Mouse (Mus musculus): ENCODE measurements at regions not wholly inside any gene's neighbourhood (a gene's known extent, or its start where the extent isn't known, plus 50 kb on each side); places are given as distances from the start of the nearest gene placed in this dataset.

GRCm38 (mm10) chr10:43761979-43762570, 139.5 kb downstream of the Qrsl1 start:
- Histone ChIP-seq H3K9ac (ENCODE audit: low read depth, low read length) (no peak overlapping the region), H3K4me1 (ENCODE audit: control insufficient read depth, insufficient read depth, low read length) (peaks cover 12% of the 10 kb centered on the region), H3K27ac (ENCODE audit: low read depth, low read length) (no peak overlapping the region), H3K27me3 (ENCODE audit: control insufficient read depth, insufficient read depth, low read length) (no peaks in the 10 kb centered on the region), H3K4me3 (ENCODE audit: low read length) (no peak overlapping the region), H3K36me3 (ENCODE audit: control insufficient read depth, insufficient read depth, low read length) (no peaks in the 10 kb centered on the region), H3K9me3 (ENCODE audit: control insufficient read depth, low read length) (no peaks in the 10 kb centered on the region), H3K4me2 (replicated peaks; ENCODE audit: low read depth, low read length) (no peak overlapping the region)
- no peak for ATAC-seq (ENCODE audit: low FRiP score, low TSS enrichment)
- 88% methylated on average over 6 of the region's 6 CpGs for WGBS

DNA sequence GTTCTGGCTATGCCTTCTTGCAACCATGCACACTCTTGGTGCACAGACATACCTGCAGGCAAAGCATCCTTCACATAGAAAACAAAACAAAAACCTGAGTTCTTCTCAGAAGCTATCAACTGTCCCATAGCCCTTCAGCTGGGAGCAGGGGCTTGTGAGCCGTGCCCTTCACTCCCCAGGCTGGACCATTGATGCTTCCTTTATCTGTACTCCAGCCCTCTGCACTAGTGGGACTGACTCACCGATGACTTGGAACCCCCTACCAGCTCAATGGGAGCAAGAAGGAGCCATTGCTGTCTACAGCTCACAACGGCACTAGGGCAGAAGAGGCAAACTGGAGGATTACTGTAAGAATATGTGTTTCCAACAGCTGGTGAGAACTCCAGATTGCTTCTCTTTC, 137.0 kb downstream of the Qrsl1 start:
- 97% methylated on average over 3 of the region's 3 CpGs for WGBS
- H3K9me3 ChIP-seq (ENCODE audit: control insufficient read depth, low read length): no peaks in the 10 kb centered on the region
- no peaks in the 10 kb centered on the region for H3K36me3 ChIP-seq (ENCODE audit: control insufficient read depth, insufficient read depth, low read length)
- H3K4me1 ChIP-seq (ENCODE audit: control insufficient read depth, insufficient read depth, low read length): peaks cover under 1% of the 10 kb centered on the region; the same call in 1 of the 2 replicates
- no peak overlapping the region for H3K4me2 ChIP-seq (replicated peaks; ENCODE audit: low read depth, low read length)
- no peak for ATAC-seq (ENCODE audit: low FRiP score, low TSS enrichment)
- no peak overlapping the region for H3K9ac ChIP-seq (ENCODE audit: low read depth, low read length)
- H3K27ac ChIP-seq (ENCODE audit: low read depth, low read length): no peak overlapping the region
- no peak overlapping the region for H3K4me3 ChIP-seq (ENCODE audit: low read length)
- no peaks in the 10 kb centered on the region for H3K27me3 ChIP-seq (ENCODE audit: control insufficient read depth, insufficient read depth, low read length)

- Histone ChIP-seq H3K36me3 (ENCODE audit: control insufficient read depth, insufficient read depth, low read length) (no peaks in the 10 kb centered on the region), H3K4me3 (ENCODE audit: low read length) (no peak overlapping the region), H3K27me3 (ENCODE audit: control insufficient read depth, insufficient read depth, low read length) (no peaks in the 10 kb centered on the region), H3K9ac (ENCODE audit: low read depth, low read length) (no peak overlapping the region), H3K9me3 (ENCODE audit: control insufficient read depth, low read length) (no peaks in the 10 kb centered on the region), H3K4me2 (replicated peaks; ENCODE audit: low read depth, low read length) (no peak overlapping the region), H3K4me1 (ENCODE audit: control insufficient read depth, insufficient read depth, low read length) (no peaks in the 10 kb centered on the region), H3K27ac (ENCODE audit: low read depth, low read length) (no peak overlapping the region)
- WGBS: 65% methylated on average over 1 of the region's 1 CpGs
- ATAC-seq (ENCODE audit: low FRiP score, low TSS enrichment): no peak
These were observed 136.3 kb downstream of the Qrsl1 start for GRCm38 (mm10) chr10:43765275-43765674.

DNA sequence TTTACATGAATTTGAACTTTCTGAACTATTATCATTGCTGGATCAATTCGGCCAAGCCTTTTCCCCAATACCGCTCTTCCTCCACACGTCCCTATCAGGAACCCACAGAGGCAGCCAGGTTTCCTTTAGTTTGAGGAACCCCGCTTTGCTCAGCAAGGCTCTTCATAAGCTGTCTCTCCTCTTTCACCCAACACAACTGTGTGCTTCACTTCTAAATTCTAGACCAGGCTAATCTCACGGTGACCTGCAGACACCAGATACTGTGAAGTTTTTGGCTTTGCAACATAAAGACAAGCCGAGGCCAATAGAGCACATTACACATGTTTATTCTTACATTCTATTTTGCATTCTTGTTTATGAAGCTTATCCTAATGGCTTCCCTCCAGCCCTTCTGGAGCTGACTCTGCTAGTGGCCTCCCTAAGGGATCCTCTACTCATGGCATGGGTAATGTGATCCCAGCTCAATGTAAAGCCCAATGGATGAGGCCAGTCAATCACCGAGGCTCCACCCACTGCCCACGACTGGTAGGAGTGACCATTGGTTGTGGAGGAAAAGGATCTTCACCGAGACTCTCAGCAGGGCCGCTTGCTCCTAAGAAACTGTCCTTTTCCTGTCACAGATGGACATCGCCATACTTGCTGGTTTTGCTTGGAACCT, 135.6 kb downstream of the Qrsl1 start:
- no peak overlapping the region for H3K27ac ChIP-seq (ENCODE audit: low read depth, low read length)
- H3K9me3 ChIP-seq (ENCODE audit: control insufficient read depth, low read length): no peaks in the 10 kb centered on the region
- 77% methylated on average over 11 of the region's 11 CpGs for WGBS

DNA sequence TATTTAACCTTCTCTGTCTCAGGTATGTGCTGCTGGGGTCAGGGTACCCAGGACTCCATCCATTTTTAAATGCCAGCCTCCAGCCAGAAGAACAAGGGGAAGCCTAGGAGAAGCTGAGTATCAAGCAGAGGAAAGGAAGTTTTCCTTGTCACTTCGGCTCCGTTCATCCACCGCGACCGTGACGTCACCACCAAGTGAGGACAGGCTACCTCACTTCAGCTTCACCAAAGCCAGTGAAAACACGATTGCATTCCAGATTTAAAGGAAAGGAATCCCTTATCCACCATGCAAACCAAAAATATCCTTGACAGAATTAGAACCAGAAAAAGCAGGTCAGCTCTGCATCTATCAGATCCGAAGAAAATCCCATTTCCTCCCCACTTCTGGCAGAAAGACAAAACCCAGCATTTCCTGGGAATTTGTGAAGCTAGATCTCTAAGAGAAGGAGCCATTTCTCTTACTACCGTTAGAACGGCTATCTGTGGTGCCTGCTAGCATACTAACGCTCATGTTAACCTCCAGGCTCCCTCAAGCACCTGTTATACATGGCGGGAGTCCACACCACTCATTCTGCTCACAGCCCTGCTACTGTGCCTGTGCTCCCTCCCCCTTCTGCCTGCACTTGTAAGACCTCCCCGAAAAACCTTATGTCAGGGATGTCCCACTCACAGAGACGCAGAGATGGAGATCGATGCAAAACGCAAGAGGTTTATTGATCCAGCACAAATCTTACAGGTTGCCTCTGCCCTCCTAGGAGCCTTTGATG, 133.4 kb downstream of the Qrsl1 start:
- Histone ChIP-seq H3K9me3 (ENCODE audit: control insufficient read depth, low read length) (no peaks in the 10 kb centered on the region), H3K4me2 (replicated peaks; ENCODE audit: low read depth, low read length) (no peak overlapping the region), H3K27me3 (ENCODE audit: control insufficient read depth, insufficient read depth, low read length) (no peaks in the 10 kb centered on the region), H3K9ac (ENCODE audit: low read depth, low read length) (no peak overlapping the region), H3K27ac (ENCODE audit: low read depth, low read length) (no peak overlapping the region), H3K4me1 (ENCODE audit: control insufficient read depth, insufficient read depth, low read length) (no peaks in the 10 kb centered on the region), H3K4me3 (ENCODE audit: low read length) (no peak overlapping the region), H3K36me3 (ENCODE audit: control insufficient read depth, insufficient read depth, low read length) (no peaks in the 10 kb centered on the region)
- 80% methylated on average over 16 of the region's 16 CpGs for WGBS
- ATAC-seq (ENCODE audit: low FRiP score, low TSS enrichment): no peak

More for the DNA sequence above, 135.6 kb downstream of the Qrsl1 start:
- Histone ChIP-seq H3K4me3 (ENCODE audit: low read length) (no peak overlapping the region), H3K4me1 (ENCODE audit: control insufficient read depth, insufficient read depth, low read length) (no peaks in the 10 kb centered on the region), H3K27me3 (ENCODE audit: control insufficient read depth, insufficient read depth, low read length) (no peaks in the 10 kb centered on the region), H3K9ac (ENCODE audit: low read depth, low read length) (no peak overlapping the region), H3K36me3 (ENCODE audit: control insufficient read depth, insufficient read depth, low read length) (no peaks in the 10 kb centered on the region), H3K4me2 (replicated peaks; ENCODE audit: low read depth, low read length) (no peak overlapping the region)
- no peak for ATAC-seq (ENCODE audit: low FRiP score, low TSS enrichment)

DNA sequence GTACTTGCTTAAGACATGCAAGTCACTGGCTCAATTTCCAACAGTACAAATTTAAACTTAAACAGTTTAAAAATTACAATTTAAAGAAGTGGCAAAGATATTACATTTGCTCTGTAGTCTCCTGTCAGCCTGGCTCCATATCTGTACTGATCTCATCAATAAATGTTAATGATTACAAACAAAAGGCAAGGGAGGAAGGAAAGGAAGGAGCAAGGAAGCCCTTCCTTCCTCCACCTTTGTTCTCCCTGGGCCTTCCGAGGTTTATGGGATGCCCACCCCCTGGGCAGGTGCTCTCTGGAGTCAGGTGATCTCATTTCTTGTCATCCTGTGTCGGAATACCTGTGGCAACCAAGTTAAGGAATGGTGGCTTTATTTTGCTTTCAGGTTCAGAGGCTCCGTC, 132.5 kb downstream of the Qrsl1 start:
- 63% methylated on average over 3 of the region's 3 CpGs for WGBS
- no peak overlapping the region for H3K4me3 ChIP-seq (ENCODE audit: low read length)
- no peaks in the 10 kb centered on the region for H3K36me3 ChIP-seq (ENCODE audit: control insufficient read depth, insufficient read depth, low read length)
- H3K4me2 ChIP-seq (replicated peaks; ENCODE audit: low read depth, low read length): no peak overlapping the region
- no peaks in the 10 kb centered on the region for H3K4me1 ChIP-seq (ENCODE audit: control insufficient read depth, insufficient read depth, low read length)
- no peaks in the 10 kb centered on the region for H3K9me3 ChIP-seq (ENCODE audit: control insufficient read depth, low read length)
- no peak for ATAC-seq (ENCODE audit: low FRiP score, low TSS enrichment)
- H3K27ac ChIP-seq (ENCODE audit: low read depth, low read length): no peak overlapping the region
- H3K9ac ChIP-seq (ENCODE audit: low read depth, low read length): no peak overlapping the region
- no peaks in the 10 kb centered on the region for H3K27me3 ChIP-seq (ENCODE audit: control insufficient read depth, insufficient read depth, low read length)

GRCm38 (mm10) chr10:43775807-43776206, 125.7 kb downstream of the Qrsl1 start:
- ATAC-seq (ENCODE audit: low FRiP score, low TSS enrichment): no peak
- H3K4me1 ChIP-seq (ENCODE audit: control insufficient read depth, insufficient read depth, low read length): no peaks in the 10 kb centered on the region
- no peak overlapping the region for H3K27ac ChIP-seq (ENCODE audit: low read depth, low read length)
- WGBS: 68% methylated on average over 1 of the region's 1 CpGs
- no peak overlapping the region for H3K4me3 ChIP-seq (ENCODE audit: low read length)
- no peaks in the 10 kb centered on the region for H3K36me3 ChIP-seq (ENCODE audit: control insufficient read depth, insufficient read depth, low read length)
- H3K4me2 ChIP-seq (replicated peaks; ENCODE audit: low read depth, low read length): no peak overlapping the region
- no peaks in the 10 kb centered on the region for H3K27me3 ChIP-seq (ENCODE audit: control insufficient read depth, insufficient read depth, low read length)
- H3K9ac ChIP-seq (ENCODE audit: low read depth, low read length): no peak overlapping the region
- H3K9me3 ChIP-seq (ENCODE audit: control insufficient read depth, low read length): no peaks in the 10 kb centered on the region

GRCm38 (mm10) chr10:43777612-43778600, 123.6 kb downstream of the Qrsl1 start:
- Histone ChIP-seq H3K9me3 (ENCODE audit: control insufficient read depth, low read length) (peaks cover 6% of the 10 kb centered on the region), H3K36me3 (ENCODE audit: control insufficient read depth, insufficient read depth, low read length) (no peaks in the 10 kb centered on the region), H3K4me1 (ENCODE audit: control insufficient read depth, insufficient read depth, low read length) (no peaks in the 10 kb centered on the region), H3K4me2 (replicated peaks; ENCODE audit: low read depth, low read length) (no peak overlapping the region), H3K27me3 (ENCODE audit: control insufficient read depth, insufficient read depth, low read length) (no peaks in the 10 kb centered on the region), H3K9ac (ENCODE audit: low read depth, low read length) (no peak overlapping the region), H3K27ac (ENCODE audit: low read depth, low read length) (no peak overlapping the region), H3K4me3 (ENCODE audit: low read length) (no peak overlapping the region)
- 86% methylated on average over 28 of the region's 28 CpGs for WGBS
- ATAC-seq (ENCODE audit: low FRiP score, low TSS enrichment): no peak

Measured in kidney, embryonic 14.5 days (tissue).